Mouse (Mus musculus): Measurements from ENCODE around the gene Hyal1.
A peak's percentile ranks its signal among the peaks of the same experiment; 100 is the strongest.

Hyal1 gene

DNA sequence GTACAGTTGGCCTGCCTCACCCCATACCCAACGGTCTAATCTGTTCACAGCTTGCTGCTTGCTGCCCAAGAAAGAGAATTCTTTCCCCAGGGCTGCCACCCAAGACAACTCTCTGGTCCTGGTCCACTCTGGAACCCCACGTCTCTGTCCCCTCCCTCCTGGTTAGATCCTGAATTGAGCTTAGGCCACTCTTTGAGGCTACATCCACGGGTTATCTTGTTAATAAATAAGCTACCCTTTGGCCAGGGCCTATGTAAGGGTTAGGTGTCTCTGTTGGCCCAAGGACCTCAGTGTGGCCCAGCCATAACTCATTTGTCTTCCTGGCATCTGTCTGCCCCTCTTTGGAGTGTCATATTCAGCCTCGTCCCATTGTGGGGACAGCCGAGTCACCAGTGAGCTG lies 21.7 kb downstream of the Hyal1 start:
- no peak for DNase-seq

DNA sequence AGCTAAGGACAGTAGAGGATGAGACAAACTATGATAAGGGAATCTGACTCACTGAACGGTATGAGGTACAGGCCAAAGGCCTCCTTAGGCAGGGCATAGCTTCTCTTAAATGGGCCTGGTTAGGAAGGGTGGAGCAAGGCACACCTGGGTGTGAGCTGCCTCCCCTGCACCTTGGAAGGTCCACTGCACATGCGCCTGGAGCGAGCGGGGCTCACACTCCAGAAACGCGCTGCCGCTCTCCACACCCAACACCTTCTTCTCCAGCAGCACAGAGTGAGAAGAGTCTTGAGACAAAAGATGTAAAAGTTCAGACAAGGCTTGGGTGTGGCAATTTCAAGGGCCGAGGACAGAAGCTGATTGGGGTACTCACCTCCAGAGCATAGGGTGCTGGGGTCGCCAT lies 22.7 kb downstream of the Hyal1 start:
- no peak for DNase-seq

GRCm38 (mm10) chr9:107599842-107600241 lies 23.1 kb downstream of the Hyal1 start:
- no peak for DNase-seq

DNA sequence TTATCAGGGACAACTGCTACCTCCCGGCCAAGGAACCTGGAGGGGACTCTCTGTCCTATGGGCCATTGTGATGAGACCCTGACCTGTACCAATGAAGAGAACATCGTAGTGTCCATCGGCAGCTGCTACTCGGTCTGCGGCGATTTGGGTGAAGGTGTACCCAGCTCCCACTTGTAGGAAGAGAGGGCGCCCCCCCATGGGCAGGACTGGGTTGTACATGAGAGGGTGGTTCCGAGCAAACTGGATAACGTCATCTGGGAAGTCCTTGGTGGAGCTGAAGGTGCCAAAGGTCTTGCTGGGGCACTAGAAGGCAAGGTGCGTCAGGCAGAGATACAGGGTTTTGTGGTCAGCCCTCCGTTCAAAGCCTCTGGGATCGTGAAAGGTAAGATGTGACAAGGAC lies 24.0 kb downstream of the Hyal1 start:
- DNase-seq, result peak; percentile 50

DNA sequence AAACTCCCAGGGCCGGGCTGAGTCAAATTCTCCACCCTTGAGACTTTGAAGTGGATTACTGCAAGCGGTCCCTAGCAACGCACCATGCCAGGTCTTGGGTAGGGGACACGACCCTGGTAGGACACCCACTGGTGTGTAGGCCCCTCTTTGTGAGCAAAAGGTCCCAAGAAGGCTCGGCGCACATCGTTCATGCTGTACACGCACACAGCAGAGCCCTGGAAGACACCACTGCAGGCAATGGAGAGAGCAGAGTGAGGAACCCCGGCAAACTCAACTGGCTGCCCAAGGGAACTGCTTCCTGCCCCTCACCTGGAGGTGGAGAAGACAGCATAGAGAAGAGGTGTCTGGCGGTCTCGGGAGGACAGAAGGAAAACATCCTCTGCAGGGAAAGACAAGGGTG lies 24.5 kb downstream of the Hyal1 start:
- no peak for DNase-seq

GRCm38 (mm10) chr9:107602068-107602648 lies 25.4 kb downstream of the Hyal1 start:
- peak; percentile 96 for DNase-seq

GRCm38 (mm10) chr9:107603251-107603650 lies 26.5 kb downstream of the Hyal1 start:
- no peak for DNase-seq

DNA sequence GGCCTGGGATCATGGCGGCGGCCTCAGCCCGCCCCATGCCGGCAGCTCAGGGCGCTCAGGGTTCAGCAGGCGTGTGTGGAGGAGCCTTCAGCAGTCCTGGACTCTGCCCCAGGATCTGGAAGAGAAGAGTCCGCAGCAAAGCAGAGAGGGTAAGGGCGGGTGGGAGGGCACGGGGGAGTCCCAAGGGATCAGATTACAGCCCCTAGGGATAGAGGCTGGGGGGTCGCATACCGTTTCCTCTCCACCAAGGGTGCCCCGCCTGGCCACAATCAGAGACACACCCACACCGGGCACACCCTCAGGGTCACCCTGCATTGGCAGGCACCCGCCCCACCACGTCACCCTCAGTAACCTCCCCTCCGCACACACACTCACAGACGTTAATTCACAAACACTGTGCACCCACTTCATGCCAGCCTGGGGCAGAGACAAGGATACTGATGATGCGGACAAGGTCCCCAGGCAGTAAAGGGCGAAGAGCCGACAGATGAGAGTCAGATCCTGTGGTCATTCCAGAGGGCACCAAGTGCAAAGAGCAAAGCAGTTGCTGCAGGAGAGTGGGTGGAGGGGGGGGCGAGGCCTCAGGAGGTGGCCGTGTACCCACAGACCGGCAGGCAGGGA lies 28.4 kb downstream of the Hyal1 start:
- peak; percentile 81 for DNase-seq

DNA sequence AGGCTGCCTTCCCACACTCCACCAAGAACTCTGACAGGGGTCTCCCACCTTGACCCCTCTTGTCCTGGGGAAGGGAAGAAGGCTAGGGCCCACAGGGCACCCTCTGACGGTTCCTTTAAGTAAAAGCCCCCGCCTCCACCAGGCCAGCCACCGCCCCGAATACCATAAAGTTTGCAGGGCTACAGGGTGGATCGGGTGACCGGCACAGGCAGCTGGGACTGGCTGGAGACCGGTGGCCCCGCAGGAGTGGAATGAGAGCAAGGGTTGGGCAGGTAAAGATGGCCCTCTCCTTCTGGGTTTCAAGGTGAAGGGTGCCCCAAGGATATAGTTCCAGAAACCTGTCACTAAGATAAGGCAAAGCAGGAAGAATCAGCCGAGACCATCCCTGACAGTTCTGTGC lies 29.9 kb downstream of the Hyal1 start:
- peak; percentile 55 for DNase-seq

GRCm38 (mm10) chr9:107607036-107607435 lies 30.3 kb downstream of the Hyal1 start:
- no peak for DNase-seq

GRCm38 (mm10) chr9:107607653-107608245 lies 31.0 kb downstream of the Hyal1 start:
- DNase-seq, result no peak

DNA sequence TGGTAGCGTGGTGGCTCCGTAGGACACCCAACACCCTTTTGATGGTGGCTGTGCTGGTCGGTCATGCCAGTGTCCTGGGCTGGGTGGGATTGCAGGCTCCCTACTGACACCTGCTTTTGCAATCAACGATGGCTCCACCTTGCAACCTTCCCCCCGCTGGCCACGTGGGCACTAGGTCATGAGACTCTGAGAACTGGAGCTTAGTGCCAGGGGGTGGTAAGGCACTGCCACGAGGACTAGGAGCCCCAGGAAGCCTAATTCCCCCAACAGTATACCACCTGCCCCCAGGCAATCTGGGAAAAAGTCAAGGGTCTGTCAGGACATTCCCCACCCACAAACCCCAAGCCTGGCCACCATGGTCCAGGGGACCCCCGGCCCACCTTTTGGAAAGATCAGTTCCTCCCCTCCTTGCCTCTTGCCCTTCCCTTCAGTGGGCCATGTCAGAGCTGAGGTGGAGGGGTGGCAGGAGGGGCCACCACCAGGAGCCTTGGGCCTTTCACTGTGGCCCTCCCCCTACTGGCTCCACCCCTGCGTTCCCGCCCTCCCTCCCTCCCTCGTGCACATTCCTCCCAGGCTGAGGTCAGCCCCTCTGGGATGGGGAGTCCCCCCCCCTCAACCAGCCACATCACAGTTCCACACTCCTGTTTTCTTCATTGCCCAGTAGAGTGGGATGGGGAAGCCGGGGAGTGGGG lies 32.2 kb downstream of the Hyal1 start, which contains the start of gene Sema3b:
TSS of gene Sema3b (minus strand) at position 489 of the 692 bp plus-strand sequence.
- peak; percentile 67 for DNase-seq

DNA sequence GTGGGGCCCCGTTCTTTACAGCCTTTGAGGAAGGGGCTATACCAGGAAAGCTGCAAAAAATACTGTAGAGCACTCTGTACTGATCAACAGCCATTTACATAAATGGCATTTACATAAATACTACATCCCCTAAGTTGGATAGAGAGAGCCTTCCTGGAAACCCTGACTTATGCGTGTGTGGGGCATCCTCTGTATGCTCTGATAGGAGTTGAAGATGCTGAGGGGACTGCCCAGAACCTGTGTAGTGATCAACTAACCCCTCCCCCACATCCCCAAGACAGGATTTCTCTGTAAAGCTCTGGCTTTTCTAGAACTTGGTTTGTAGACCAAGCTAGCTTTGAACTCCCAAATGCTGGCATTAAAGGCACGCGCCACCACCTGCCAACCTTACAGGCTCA lies 32.7 kb downstream of the Hyal1 start:
- DNase-seq, result no peak

GRCm38 (mm10) chr9:107611456-107612190 lies 34.9 kb downstream of the Hyal1 start:
- DNase-seq, result no peak

DNA sequence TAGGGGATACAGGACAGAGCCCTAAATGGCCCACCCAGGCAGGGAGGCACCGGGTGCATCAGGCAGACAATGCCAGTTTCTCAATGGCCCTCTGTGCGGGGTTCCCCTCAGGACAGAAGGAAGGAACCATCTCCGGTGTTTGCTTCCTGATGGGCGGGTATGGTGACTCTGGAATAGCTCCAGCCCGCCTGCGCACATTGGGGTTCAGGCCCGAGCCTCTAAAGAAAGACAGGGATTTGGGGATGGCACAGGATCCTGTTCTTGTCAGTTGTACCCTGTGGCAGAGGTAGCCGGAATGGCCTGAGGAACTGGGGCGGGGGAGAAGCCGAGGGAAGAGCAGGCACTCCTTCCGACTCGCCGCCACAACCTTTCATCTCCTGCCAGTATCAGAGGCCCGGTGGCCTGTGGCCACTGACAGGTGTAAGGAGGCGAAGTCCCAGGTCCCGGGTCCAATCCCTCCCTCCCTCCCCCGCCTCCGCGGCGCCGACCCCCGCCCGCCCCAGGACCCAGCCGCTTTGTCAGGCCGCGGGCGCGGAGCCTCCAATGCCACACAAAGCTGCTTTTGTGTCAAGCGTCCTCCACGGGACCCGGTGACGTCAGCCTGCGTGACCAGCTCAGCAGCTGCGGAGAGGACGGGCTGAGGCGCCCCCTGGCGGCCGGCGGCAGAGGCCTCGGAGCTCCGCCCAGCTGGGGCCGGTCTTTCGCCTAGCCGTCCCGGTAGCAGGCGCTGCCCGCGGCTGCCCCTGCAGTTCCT lies 35.6 kb downstream of the Hyal1 start:
- DNase-seq, result peak; percentile 99

DNA sequence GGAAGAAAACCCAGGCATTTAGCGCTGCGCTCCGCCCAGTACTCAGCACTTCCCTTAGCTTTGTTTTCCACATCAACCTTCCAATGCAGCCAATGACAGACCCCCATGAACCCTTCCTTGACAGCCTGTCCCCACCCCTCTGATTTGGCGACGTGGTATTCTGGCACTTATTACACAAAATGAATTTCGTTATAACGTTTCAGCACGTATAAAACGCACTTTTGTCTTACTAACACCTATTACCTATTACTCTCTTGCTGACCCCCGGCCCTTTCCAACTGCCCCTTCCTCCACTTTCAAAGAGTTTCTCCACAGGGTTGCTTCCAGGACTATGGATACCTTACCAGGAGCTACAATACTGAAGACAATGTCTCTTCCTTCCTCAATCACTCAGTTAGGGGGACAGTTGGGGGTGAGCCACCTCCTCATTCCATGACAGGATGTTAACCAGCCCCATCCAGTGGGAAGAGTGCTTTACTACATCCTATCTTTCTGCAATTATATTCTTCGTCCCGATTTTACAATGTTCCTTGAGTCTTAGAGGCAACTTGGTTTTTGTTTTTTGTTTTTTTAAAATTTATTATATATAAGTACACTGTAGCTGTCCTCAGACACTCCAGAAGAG lies 36.3 kb downstream of the Hyal1 start:
- DNase-seq, result peak; percentile 79

- no peak for DNase-seq
Observed at GRCm38 (mm10) chr9:107615035-107615434, 38.3 kb downstream of the Hyal1 start.

DNA sequence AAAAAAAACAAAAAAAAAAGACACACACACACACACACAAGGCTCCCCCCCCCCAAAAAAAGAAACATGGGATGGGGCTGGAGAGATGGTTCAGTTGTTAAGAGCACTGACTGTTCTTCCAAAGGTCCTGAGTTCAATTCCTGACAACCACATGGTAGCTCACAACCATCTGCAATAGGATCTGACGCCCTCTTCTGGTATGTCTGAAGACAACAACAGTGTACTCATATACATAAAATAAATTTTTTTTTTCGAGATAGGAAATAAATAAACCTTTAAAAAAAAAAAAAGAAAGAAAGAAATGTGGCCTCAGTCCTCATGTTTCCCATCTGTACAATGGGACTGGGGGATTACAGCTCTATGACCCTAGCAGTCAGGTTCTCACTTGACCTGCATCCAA lies 40.7 kb downstream of the Hyal1 start:
- no peak for DNase-seq

DNA sequence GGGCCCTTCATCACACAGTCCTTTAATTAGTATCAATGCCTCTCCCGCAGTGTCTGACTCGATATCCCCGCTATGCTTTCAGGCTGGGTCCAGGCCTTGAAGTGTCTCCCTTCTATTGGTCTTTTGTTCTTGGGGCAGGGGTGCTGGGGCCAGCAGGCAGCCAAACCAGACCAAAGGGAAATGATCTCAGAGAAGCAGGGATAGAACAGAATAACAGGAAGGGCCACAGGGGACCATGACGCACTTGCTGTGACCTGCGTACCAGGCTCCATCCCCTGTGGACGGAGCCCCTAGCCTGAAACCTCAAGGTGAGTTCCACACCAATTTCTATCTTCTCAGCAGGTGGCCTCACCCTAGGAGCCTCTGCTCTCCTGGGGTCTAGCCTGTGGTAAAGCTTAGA lies 41.4 kb downstream of the Hyal1 start:
- DNase-seq, result no peak

GRCm38 (mm10) chr9:107618778-107619545 lies 42.2 kb downstream of the Hyal1 start:
- DNase-seq, result peak; percentile 86

GRCm38 (mm10) chr9:107619546-107619879 lies 42.8 kb downstream of the Hyal1 start:
- DNase-seq, result no peak

Measured in lung, postnatal 10 days (tissue).